Mouse (Mus musculus) embryonic fibroblast, embryonic 13.5 days (primary cell): ENCODE measurements at regions not wholly inside any gene's neighbourhood (a gene's known extent, or its start where the extent isn't known, plus 50 kb on each side); places are given as distances from the start of the nearest gene placed in this dataset.

Experiments
- CTCF ChIP-seq: IDR thresholded peaks from 2 replicates; pipeline ENCODE4 v1.5.1; 2011; ENCODE audit warnings: mild to moderate bottlenecking, control low read depth, low read length, moderate library complexity, borderline replicate concordance; ENCODE audit not compliant: insufficient read depth
- POLR2A ChIP-seq: IDR thresholded peaks from 2 replicates; pipeline ENCODE4 v1.6.1; 2011; ENCODE audit warnings: low read depth, mild to moderate bottlenecking, control low read depth, low read length, moderate library complexity

- TF ChIP-seq POLR2A (no peak), CTCF (no peak)
These were observed 106.5 kb downstream of the Cenpf start for GRCm38 (mm10) chr1:189581427-189581826.
